In the genomic region with DNA sequence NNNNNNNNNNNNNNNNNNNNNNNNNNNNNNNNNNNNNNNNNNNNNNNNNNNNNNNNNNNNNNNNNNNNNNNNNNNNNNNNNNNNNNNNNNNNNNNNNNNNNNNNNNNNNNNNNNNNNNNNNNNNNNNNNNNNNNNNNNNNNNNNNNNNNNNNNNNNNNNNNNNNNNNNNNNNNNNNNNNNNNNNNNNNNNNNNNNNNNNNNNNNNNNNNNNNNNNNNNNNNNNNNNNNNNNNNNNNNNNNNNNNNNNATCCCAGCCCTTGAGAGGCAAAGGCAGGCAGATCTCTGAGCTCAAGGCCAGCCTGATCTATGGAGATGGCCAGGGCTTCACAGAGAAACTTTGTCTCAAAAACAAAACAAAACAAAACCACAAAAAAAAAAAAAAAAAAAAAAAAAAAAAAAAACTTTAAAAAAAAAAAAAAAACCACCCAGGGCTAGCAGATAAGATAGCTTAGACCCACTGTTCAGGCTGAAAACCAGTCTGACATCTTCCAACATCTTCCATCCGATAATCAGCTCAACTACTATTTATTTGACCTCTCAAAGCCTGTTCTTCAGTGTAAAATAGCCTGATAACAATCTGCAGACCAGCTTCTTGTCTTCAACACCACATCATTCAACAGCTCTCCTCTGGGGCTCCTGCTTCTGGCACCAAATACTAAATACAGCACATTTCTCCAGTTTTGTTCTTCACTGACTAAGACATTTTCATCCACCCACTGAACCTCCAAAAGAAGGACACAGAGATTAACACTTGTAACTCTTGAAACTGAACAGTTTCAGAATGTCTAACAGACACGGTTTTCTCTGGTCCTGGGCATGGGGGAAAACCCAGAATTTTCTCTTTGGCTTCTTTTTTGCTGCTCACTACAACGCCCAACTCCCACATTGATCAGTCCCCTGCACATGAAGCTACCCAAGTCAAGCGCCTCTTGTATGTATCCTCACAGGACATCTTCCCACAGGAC, we compare ENCODE assay signal across 13 mouse cellular contexts. TPM values are rescaled to one million over a fixed set of nuclear protein-coding genes. Genes with fewer than 3 reads are reported as not detected.
A peak's percentile ranks its signal among the peaks of the same experiment; 100 is the strongest.
DNase-seq lines count a peak whose midpoint lies in the region; ATAC-seq and TF ChIP-seq lines count a peak whose summit lies in the region.
"Had no signal": no experiment of that assay in that cellular context is flagged by ENCODE, and none has a peak within 500 bp of the region (broad histone marks: within the 10 kb centered on the region; RNA-seq: fewer than 3 reads in every experiment).

No protein-coding gene starts in this region.

- intact Hi-C loops in left cerebral cortex, adult 2 months (cut with DNase I), result loop anchor here (5.0 kb wide), 3 partner anchors 128 to 483 kb away; no protein-coding TSS in a partner anchor
- intact Hi-C loops in left cerebral cortex, postnatal 36 days (cut with DNase I), result no loop called here

- peak overlapping the region; percentile 74 for H3K27ac ChIP-seq in left cerebral cortex, adult 2 months
- H3K27ac ChIP-seq in liver, embryonic 16.5 days (ENCODE audit: low read length), result peak overlapping the region; percentile 66
- H3K27ac ChIP-seq in hindbrain, postnatal 0 days, result no peak overlapping the region
- H3K27ac ChIP-seq: embryonic facial prominence, embryonic 15.5 days; hindbrain, embryonic 15.5 days; limb, embryonic 15.5 days had no signal

- H3K36me3 ChIP-seq in liver, embryonic 16.5 days (ENCODE audit: control insufficient read depth, insufficient read depth), result no peaks in the 10 kb centered on the region
- no peaks in the 10 kb centered on the region for H3K36me3 ChIP-seq in hindbrain, postnatal 0 days (ENCODE audit: insufficient read depth, low read length)
- H3K36me3 ChIP-seq: embryonic facial prominence, embryonic 15.5 days; hindbrain, embryonic 15.5 days; limb, embryonic 15.5 days had no signal

- no peaks in the 10 kb centered on the region for H3K9me3 ChIP-seq in liver, embryonic 16.5 days (replicated peaks; ENCODE audit: control insufficient read depth, low read length)
- H3K9me3 ChIP-seq in hindbrain, postnatal 0 days (ENCODE audit: low read length), result no peaks in the 10 kb centered on the region
- H3K9me3 ChIP-seq: embryonic facial prominence, embryonic 15.5 days; hindbrain, embryonic 15.5 days; limb, embryonic 15.5 days had no signal

- 29% methylated on average over 4 of the region's 4 CpGs for WGBS in liver, embryonic 16.5 days (ENCODE audit: insufficient replicate concordance)
- 90% methylated on average over 4 of the region's 4 CpGs for WGBS in hindbrain, postnatal 0 days

- peak overlapping the region; percentile 36 for H3K4me2 ChIP-seq in liver, embryonic 16.5 days (ENCODE audit: low read depth, low read length)
- no peak overlapping the region for H3K4me2 ChIP-seq in hindbrain, postnatal 0 days (ENCODE audit: low read depth, low read length)
- H3K4me2 ChIP-seq: embryonic facial prominence, embryonic 15.5 days; hindbrain, embryonic 15.5 days; limb, embryonic 15.5 days had no signal

- no peak for TF ChIP-seq CTCF in left cerebral cortex, adult 2 months (IDR thresholded peaks at IDR 0.05)
- no peak for TF ChIP-seq CTCF in hindbrain, postnatal 0 days (IDR thresholded peaks at IDR 0.05; ENCODE audit: low read depth)

- H3K9ac ChIP-seq in liver, embryonic 16.5 days (ENCODE audit: low read depth, low read length), result peak overlapping the region; percentile 6; the same call in 1 of the 2 replicates
- H3K9ac ChIP-seq in hindbrain, postnatal 0 days (replicated peaks; ENCODE audit: low read length), result no peak overlapping the region
- H3K9ac ChIP-seq: embryonic facial prominence, embryonic 15.5 days; hindbrain, embryonic 15.5 days; limb, embryonic 15.5 days had no signal

- no peak overlapping the region for H3K4me3 ChIP-seq in left cerebral cortex, adult 2 months
- H3K4me3 ChIP-seq in liver, embryonic 16.5 days (ENCODE audit: low read depth, low read length), result no peak overlapping the region
- no peak overlapping the region for H3K4me3 ChIP-seq in hindbrain, postnatal 0 days (ENCODE audit: low read length)
- H3K4me3 ChIP-seq: embryonic facial prominence, embryonic 15.5 days; hindbrain, embryonic 15.5 days; limb, embryonic 15.5 days had no signal

- peak; percentile 25; the same call in 1 of the 2 replicates for ATAC-seq in liver, embryonic 16.5 days (ENCODE audit: low read depth)
- no peak for ATAC-seq in erythroblast, adult 5-6 weeks (replicated peaks; ENCODE audit: low FRiP score, poor library complexity, severe bottlenecking)
- no peak for ATAC-seq in hindbrain, postnatal 0 days

- DNase-seq in left cerebral cortex, adult 2 months (ENCODE audit: extremely low spot score in 1 of 2, low spot score in 2 of 2), result no peak
- DNase-seq in left cerebral cortex, postnatal 36 days (ENCODE audit: low spot score in 2 of 2), result no peak
- DNase-seq in CD4-positive, CD25-positive, alpha-beta regulatory T cell, adult 2 months (ENCODE audit: low read depth, low spot score), result peak; percentile 70
- peak; percentile 56 for DNase-seq in NIH3T3 (ENCODE audit: low read depth)
- no peak for DNase-seq in testis, postnatal 14 days (ENCODE audit: low spot score)
- no peak for DNase-seq in hindbrain, postnatal 0 days (ENCODE audit: low spot score)
- DNase-seq: gastrocnemius, postnatal 25 days; right cerebral cortex, postnatal 4 days had no signal

- H3K27me3 ChIP-seq in liver, embryonic 16.5 days (ENCODE audit: control insufficient read depth, insufficient read depth, low read depth, low read length), result no peaks in the 10 kb centered on the region
- H3K27me3 ChIP-seq in hindbrain, postnatal 0 days (ENCODE audit: insufficient read depth, low read length), result no peaks in the 10 kb centered on the region
- H3K27me3 ChIP-seq: embryonic facial prominence, embryonic 15.5 days; hindbrain, embryonic 15.5 days; limb, embryonic 15.5 days had no signal

- peaks cover 77% of the 10 kb centered on the region for H3K4me1 ChIP-seq in liver, embryonic 16.5 days (ENCODE audit: control insufficient read depth, low read depth, low read length)
- peaks cover 11% of the 10 kb centered on the region; the same call in 1 of the 2 replicates for H3K4me1 ChIP-seq in hindbrain, postnatal 0 days (ENCODE audit: insufficient read depth, low read length)

RNA-seq across cellular contexts. Expression of a gene that starts 15.7 kb away (rescaled TPM):
- 10 to 100 TPM; 13.8 to 16.0 TPM for total RNA-seq in left cerebral cortex, adult 2 months (2021)
- 10 to 100 TPM; 14.1 to 15.9 TPM for total RNA-seq in left cerebral cortex, postnatal 36 days (2021)
- polyA plus RNA-seq in liver, embryonic 16.5 days (2015; fragmentation: Nextera tagmentation; extraction: Ambion mirVana), result 4.4 and 6.6 TPM in 2 replicates
- total RNA-seq in erythroblast, adult 5-6 weeks (2015; ENCODE audit: low replicate concordance), result 3.1 TPM in 1 of 2 replicates, not detected in the other
- 0.09 and 3.9 TPM in 2 replicates for total RNA-seq in erythroblast, adult 5-6 weeks (2017; ENCODE audit: low replicate concordance)
- 4.8 and 9.2 TPM in 2 replicates for total RNA-seq in hindbrain, postnatal 0 days (2014; rRNA removed)
- 2.9 and 4.5 TPM in 2 replicates for polyA plus RNA-seq in hindbrain, postnatal 0 days (2015; fragmentation: Nextera tagmentation; extraction: Ambion mirVana)

Comparison
In these comparisons a context has a peak if more than half of its experiments do, and no peak if none do; other contexts are left out.
1. DNase-seq: peak in CD4-positive, CD25-positive, alpha-beta regulatory T cell, adult 2 months (single experiment) and NIH3T3 (single experiment); none in left cerebral cortex, adult 2 months (0 of 2), left cerebral cortex, postnatal 36 days (0 of 2), testis, postnatal 14 days (single experiment) and hindbrain, postnatal 0 days (single experiment).